Mouse (Mus musculus) cortical plate, adult 2 months (tissue): ENCODE measurements around the gene Rab44.

Experiments used
- CTCF ChIP-seq: fragments of 200-500 bp; IDR thresholded peaks from 2 replicates; pipeline ENCODE4 v1.5.1; 2011; ENCODE audit warnings: mild to moderate bottlenecking, control low read depth, low read length; ENCODE audit not compliant: insufficient read depth; ENCODE audit errors: extremely low read depth
- POLR2A ChIP-seq: fragments of 200-500 bp; IDR thresholded peaks from 2 replicates; pipeline ENCODE4 v1.6.1; 2011; ENCODE audit warnings: mild to moderate bottlenecking, low read length, control low read depth; ENCODE audit not compliant: insufficient read depth; ENCODE audit errors: extremely low read depth

DNA sequence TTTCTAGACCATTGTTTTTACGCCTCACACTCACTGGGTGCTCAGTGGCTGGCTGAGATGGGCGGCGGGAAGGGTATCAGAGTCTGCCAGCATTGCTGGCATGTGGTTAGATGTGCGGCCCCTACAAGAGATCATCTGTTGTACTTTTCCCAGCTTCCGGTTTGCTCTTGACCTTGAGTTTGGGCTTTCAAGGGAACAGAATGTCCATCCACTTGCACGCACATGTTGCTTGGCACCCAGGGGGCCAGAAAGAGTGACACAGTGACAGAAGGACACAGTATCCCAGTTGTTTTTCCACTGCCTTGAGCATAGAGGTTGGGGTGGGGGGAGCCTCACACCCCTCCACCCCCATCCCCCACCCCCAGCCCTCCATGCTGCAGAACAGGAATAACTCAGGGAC is 33.8 kb downstream of the Rab44 start:
- TF ChIP-seq CTCF (no peak), POLR2A (no peak)
